Mouse (Mus musculus) naive thymus-derived CD4-positive, alpha-beta T cell, adult 2 months (primary cell): ENCODE measurements around the gene Kif19a.

Source experiments
- DNase-seq: peaks from one replicate; pipeline ENCODE4 v3.0.0-alpha.2; 2011; ENCODE audit warnings: low read depth

Kif19a gene

DNA sequence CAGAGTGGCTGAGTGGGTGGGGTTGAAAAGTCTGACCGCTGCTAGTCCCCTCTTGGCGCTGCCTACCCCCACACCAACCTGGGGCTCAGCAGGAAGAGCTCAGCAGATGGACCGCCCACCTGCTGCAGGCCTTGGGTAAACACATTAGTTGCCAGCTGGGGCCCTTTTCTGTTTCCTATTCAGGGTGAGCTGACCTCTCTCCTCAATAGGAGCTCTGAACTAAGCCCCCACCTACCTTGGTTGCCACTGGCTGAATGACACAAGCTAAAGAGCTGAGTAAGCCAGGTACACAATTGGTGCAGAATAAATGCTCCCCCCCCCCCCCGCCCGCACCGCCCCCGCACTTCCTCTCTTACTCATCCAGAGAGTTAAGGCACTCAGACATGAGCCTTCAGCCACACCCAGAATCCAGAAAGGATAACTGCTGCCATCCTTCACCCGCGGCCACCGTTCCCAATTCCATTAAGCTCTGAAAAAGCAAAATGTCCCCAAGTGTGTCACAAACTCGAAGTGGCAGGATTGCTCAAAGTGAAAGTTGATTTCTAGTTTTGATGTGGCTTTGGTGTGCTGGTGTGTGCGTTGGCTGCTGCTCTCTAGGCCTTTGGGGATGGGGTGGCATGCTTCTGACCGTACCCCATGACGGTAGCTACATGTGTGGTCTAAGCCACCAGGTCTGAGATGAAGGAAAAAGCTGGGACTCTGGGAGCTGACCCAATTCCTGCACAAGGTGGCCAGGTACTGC lies 42.7 kb downstream of the Kif19a start:
- DNase-seq, result peak; percentile 71

DNA sequence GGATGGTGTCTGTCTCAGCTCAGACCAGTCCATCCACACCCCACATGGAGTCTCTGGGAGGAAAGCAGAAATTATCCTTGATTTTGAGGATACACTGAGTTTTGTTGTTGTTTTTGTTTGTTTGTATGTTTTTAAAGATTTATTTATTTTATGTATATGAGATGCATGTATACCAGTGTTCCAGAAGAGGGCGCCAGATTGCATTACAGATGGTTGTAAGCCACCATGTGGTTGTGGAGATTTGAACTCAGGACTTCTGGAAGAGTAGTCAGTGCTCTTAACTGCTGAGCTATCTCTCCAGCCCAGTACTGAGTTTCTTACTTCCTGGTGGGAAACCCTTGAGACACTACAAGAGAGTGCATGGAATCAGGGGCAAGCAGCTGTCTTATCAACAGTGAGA lies 44.2 kb downstream of the Kif19a start:
- DNase-seq, result peak; percentile 47

DNA sequence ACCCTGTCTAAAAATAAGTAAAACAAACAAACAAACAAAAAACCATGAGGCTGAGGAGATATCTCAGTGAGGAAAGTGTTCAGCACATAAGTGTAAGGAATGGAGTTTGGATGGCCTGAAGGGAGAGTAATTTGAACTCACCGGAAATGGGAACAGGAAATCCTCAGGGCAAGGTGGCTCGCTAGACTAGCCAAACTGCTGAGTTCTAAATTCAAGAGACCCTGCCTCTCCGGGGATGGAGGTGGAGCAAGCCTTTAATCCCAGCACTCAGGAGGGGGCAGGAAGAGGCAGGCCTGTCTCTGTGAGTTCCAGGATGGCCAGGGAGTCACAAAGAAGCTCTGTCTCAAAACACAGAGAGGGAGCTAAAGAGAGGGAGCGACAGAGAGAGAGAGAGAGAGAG lies 45.2 kb downstream of the Kif19a start:
- DNase-seq, result no peak

DNA sequence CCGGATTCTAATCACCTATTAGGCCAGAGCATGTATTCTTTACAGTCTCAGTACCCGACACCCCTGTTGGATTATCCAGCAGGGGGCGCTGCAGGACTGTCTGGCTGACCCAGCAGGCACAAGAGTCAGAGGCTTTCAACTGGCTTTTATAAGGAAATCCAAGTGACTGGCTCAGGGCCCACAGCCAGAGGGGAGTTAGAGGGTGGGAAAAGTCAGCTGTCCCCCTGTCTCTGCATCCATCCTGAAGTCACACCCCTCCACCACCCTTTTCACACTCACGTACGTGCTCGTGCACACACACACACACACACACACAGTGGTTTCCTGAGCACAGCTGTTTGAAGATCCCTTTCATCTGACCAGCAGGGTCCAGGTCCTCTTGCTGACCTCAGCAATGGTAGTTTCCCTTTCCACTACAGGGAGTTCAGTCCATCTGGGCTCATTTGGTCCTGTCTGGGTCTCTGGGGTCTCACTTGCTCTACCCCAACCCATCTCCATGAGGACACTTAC lies 47.6 kb downstream of the Kif19a start:
- DNase-seq, result peak; percentile 91

GRCm38 (mm10) chr11:114814873-114815592 lies 49.8 kb downstream of the Kif19a start:
- DNase-seq, result no peak

GRCm38 (mm10) chr11:114816934-114817333 lies 51.7 kb downstream of the Kif19a start:
- no peak for DNase-seq

DNA sequence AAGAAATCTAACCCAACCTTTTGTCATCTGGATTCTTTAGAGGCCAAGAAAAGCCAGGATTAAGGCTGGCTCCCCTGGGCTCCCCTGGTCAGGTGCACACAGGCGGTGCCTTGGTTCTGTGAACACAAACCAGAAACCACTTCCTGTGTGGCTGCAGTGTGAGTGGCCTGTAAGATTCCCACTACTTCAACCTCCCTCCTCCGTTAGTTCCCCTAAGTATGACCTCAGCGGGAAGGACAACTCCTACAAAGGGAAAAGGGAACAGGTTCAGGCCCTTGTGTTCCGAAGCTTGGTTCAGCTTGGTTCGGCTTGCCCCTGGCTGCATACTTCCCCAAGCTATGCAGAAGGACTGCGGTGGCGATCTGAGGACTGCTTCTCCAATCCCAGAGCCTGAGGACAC lies 53.0 kb downstream of the Kif19a start:
- no peak for DNase-seq

DNA sequence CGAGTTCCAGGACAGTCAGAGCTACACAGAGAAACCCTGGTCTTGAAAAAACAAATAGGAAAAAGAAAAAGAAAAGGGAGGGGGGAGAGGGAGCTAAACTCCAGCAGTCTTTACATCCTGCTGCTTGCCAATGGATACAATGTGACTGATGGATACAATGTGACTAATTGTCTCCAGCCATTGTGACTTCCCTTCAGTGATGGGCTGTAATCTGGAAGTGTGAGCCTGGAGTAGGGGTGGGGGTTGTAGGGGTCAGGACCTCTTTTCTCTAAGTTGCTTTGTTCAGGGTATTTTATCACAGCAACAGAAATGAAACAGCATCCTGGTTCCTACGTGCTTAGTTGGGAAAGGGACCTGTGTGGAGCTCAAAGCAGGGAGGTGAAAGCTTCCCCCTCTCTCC lies 53.9 kb downstream of the Kif19a start:
- DNase-seq, result no peak

DNA sequence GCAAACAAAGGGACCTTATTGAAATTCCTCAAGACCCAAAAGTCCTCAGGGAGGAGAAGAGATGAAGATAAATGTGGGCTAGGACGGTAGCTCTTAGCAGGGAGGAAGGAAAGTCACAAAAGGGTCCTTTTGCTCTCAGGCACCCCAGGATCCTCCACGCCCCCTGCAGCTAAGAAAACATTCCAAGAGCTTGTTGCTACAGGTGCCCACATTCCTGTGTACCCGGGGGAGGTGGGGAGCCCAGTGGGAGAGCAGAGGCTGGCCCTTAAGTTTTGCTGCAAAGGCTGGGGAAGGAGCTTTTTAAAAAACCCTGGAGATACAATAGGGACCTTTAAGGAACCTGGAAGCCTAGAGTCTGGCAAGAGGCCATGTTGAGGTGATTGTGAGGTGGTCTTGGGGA lies 55.3 kb downstream of the Kif19a start:
- DNase-seq, result no peak

- no peak for DNase-seq
These were observed 56.1 kb downstream of the Kif19a start for GRCm38 (mm10) chr11:114821325-114821724.

GRCm38 (mm10) chr11:114822727-114823126 lies 57.5 kb downstream of the Kif19a start:
- no peak for DNase-seq

DNA sequence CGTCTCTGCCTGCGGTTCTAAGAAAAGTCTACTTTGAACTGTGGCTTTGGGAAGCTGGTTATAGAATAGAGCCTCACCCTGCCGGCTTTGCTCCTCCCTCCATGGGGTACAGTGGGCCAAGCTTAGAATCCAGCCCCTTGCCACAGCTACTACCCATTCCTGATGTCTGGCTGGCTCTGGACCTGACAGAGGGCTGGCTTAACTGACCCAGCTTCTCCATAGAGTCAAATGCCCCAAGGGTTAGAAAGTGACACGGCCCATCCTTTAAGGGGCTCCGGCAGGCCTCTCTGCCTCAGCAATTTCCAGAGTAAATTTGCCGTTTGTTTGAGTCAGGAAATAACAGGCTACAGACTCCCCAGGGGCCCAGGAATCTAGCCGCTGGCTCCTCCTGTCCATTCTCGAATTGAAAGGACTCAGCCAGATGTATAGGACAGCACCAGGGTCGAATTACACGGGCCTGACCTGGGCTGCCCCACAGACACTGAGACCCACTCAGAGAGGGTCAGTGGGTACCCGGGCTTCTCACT lies 58.1 kb downstream of the Kif19a start:
- no peak for DNase-seq

GRCm38 (mm10) chr11:114826686-114827085 lies 61.5 kb downstream of the Kif19a start:
- no peak for DNase-seq

GRCm38 (mm10) chr11:114829499-114830432 lies 64.6 kb downstream of the Kif19a start:
- DNase-seq, result no peak

GRCm38 (mm10) chr11:114830433-114830773 lies 65.2 kb downstream of the Kif19a start:
- no peak for DNase-seq

DNA sequence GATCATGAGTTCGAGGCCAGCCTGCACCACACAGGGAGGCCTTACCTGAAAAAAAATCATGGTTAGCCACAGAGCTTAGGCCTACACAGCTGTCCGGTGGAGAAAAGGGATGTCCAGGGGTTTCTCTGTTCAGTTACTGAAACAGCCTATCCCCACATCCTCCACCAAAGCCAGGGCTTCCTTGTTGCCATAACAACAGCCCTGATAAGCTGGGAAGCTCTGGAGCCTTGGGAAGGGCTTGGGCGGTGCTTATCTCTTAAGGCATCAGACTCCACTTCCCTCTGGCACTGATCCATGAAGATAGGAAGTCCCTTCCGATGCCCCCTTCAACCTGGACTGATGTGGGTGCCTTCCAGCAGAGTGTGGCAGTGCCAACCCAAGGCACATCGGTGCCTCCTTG lies 68.0 kb downstream of the Kif19a start:
- DNase-seq, result no peak
